Mouse (Mus musculus): ENCODE measurements around the gene Ubtfl1. TPM values are rescaled to one million over a fixed set of nuclear protein-coding genes. Genes with fewer than 3 reads are reported as not detected.

Ubtfl1 gene
- polyA plus RNA-seq, 1 experiment from 2014 or later, result not detected

DNA sequence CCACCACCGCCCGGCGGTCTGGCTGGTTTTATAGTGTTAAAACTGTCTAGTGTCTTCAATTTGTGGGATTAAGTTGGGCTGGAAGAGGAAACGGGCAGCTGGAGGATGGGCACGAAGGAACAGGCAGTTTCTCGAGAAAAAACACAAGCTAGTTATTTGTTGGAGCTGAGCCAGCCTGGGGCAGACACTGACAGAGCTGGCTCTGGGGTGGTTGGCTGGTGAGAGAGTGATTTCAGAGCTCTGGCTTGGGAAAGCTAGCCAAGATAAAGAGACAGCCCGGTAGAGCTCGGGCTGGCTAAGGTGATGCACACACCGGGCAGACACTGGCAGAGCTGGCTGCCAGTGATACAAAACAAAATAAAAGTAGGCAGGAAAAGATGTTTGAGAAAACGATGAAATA, 27.5 kb downstream of the Ubtfl1 start:
- WGBS, result 80% methylated on average over 10 of the region's 10 CpGs
- Histone ChIP-seq H3K4me2 (replicated peaks; ENCODE audit: low read depth) (no peak overlapping the region), H3K9ac (ENCODE audit: low read depth, low read length) (no peak overlapping the region), H3K27ac (ENCODE audit: low read depth, low read length) (no peak overlapping the region), H3K27me3 (replicated peaks; ENCODE audit: control insufficient read depth, insufficient read depth, low read length) (no peaks in the 10 kb centered on the region), H3K36me3 (ENCODE audit: control insufficient read depth, insufficient read depth) (no peaks in the 10 kb centered on the region), H3K4me1 (replicated peaks; ENCODE audit: control insufficient read depth, insufficient read depth, low read length) (no peaks in the 10 kb centered on the region), H3K9me3 (ENCODE audit: control insufficient read depth) (no peaks in the 10 kb centered on the region), H3K4me3 (ENCODE audit: low read depth, low read length) (no peak overlapping the region)
- TF ChIP-seq CTCF (IDR thresholded peaks at IDR 0.05; ENCODE audit: low read depth), result no peak
- no peak for ATAC-seq

DNA sequence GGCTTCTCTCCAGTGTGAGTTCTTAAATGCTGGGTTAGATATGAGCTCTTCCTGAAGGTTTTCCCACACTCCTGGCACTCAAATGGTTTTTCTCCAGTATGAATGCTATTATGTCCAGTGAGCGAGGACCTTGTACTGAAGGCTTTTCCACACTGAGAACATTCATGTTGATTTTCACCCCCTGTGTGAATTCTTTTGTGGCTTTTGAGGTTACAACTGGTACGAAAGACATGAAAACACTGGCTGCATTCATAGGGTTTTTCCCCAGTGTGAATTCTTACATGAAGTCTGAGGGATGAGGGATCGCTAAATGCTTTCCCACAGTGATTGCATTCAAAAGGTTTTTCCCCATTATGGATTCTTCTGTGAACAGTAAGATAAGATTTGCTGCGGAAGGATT, 52.3 kb downstream of the Ubtfl1 start:
- TF ChIP-seq CTCF (IDR thresholded peaks at IDR 0.05; ENCODE audit: low read depth), result no peak
- no peaks in the 10 kb centered on the region for H3K27me3 ChIP-seq (replicated peaks; ENCODE audit: control insufficient read depth, insufficient read depth, low read length)
- no peak overlapping the region for H3K4me3 ChIP-seq (ENCODE audit: low read depth, low read length)
- H3K36me3 ChIP-seq (ENCODE audit: control insufficient read depth, insufficient read depth), result peaks cover 22% of the 10 kb centered on the region
- no peak overlapping the region for H3K27ac ChIP-seq (ENCODE audit: low read depth, low read length)
- WGBS, result 95% methylated on average over 4 of the region's 4 CpGs
- no peak for ATAC-seq
- peaks cover 5% of the 10 kb centered on the region; the same call in 1 of the 2 replicates for H3K9me3 ChIP-seq (ENCODE audit: control insufficient read depth)
- no peak overlapping the region for H3K9ac ChIP-seq (ENCODE audit: low read depth, low read length)
- H3K4me2 ChIP-seq (replicated peaks; ENCODE audit: low read depth), result no peak overlapping the region
- H3K4me1 ChIP-seq (replicated peaks; ENCODE audit: control insufficient read depth, insufficient read depth, low read length), result no peaks in the 10 kb centered on the region

Small RNA genes lying within 50 kb of the gene (microRNA-seq; reads per million reads assigned to microRNA genes)
- gene Gm22854, result not detected

Other genes starting within 250 kb of the Ubtfl1 start
- 29.7 and 29.8 TPM in 2 replicates for gene Chordc1, start 112.3 kb upstream of the Ubtfl1 start, polyA plus RNA-seq (2015; fragmentation: Nextera tagmentation; extraction: Ambion mirVana)
- gene Naalad2, start 1.4 kb upstream of the Ubtfl1 start, polyA plus RNA-seq (2015; fragmentation: Nextera tagmentation; extraction: Ambion mirVana), result 1.1 TPM in 2 replicates
- gene Mbd3l2, start 26.2 kb downstream of the Ubtfl1 start, polyA plus RNA-seq (2015; fragmentation: Nextera tagmentation; extraction: Ambion mirVana), result not detected in 2 replicates
- 0.68 and 0.80 TPM in 2 replicates for gene Zfp558, start 73.8 kb downstream of the Ubtfl1 start, polyA plus RNA-seq (2015; fragmentation: Nextera tagmentation; extraction: Ambion mirVana)
- not detected in 2 replicates for gene Mbd3l1, start 73.9 kb downstream of the Ubtfl1 start, polyA plus RNA-seq (2015; fragmentation: Nextera tagmentation; extraction: Ambion mirVana)